Mouse (Mus musculus) erythroblast, embryonic 14.5 days (primary cell): Measurements from ENCODE around the gene Gjd2.

Source experiments
- GATA1 ChIP-seq: IDR thresholded peaks from 2 replicates; pipeline ENCODE4 v1.6.1; 2012; ENCODE audit warnings: low read length, inconsistent platforms, mixed read lengths
- TAL1 ChIP-seq: IDR thresholded peaks from 3 replicates; pipeline ENCODE4 v1.6.1; 2012; ENCODE audit warnings: low read length, inconsistent platforms, mixed read lengths

- no peak for TF ChIP-seq GATA1
- no peak for TF ChIP-seq TAL1
Measured at GRCm38 (mm10) chr2:114008321-114008720, 5.1 kb downstream of the Gjd2 start.
